ENCODE assay signal across 15 mouse cellular contexts in genomic region chr5:131371341-131372134, GRCm38 (mm10).
A peak's percentile ranks its signal among the peaks of the same experiment; 100 is the strongest.
DNase-seq lines count a peak whose midpoint lies in the region; ATAC-seq and TF ChIP-seq lines count a peak whose summit lies in the region.
"Had no signal": no experiment of that assay in that cellular context is flagged by ENCODE, and none has a peak within 500 bp of the region (broad histone marks: within the 10 kb centered on the region; RNA-seq: fewer than 3 reads in every experiment).

No protein-coding gene starts in this region.

- no peaks in the 10 kb centered on the region for H3K36me3 ChIP-seq in heart, adult 2 months (ENCODE audit: control insufficient read depth, insufficient read depth, low read length)
- no peaks in the 10 kb centered on the region for H3K36me3 ChIP-seq in heart, embryonic 10.5 days
- H3K36me3 ChIP-seq in lung, postnatal 0 days (ENCODE audit: insufficient read depth, low read length) = no peaks in the 10 kb centered on the region
- H3K36me3 ChIP-seq: hindbrain, embryonic 13.5 days; midbrain, embryonic 15.5 days; neural tube, embryonic 13.5 days had no signal

- DNase-seq in heart, adult 2 months = peak; percentile 34 to 40
- no peak for DNase-seq in heart, embryonic 10.5 days (ENCODE audit: low spot score)
- DNase-seq in embryo, embryonic 11 days = peak; percentile 25
- DNase-seq in heart, postnatal 10 days = peak; percentile 54 to 64
- peak; percentile 37 for DNase-seq in lung, postnatal 0 days (ENCODE audit: low spot score)
- no peak for DNase-seq in left cerebral cortex, postnatal 4 days
- no peak for DNase-seq in thymus, postnatal 36 days
- DNase-seq: adrenal gland, adult 2 months; cerebellum, postnatal 25 days; kidney, adult 9 months had no signal

- WGBS in heart, adult 2 months = 67% methylated on average over 4 of the region's 4 CpGs
- 69% methylated on average over 4 of the region's 4 CpGs for WGBS in heart, embryonic 10.5 days
- 47% methylated on average over 4 of the region's 4 CpGs for WGBS in lung, postnatal 0 days

- intact Hi-C loops in heart, adult 2 months (cut with DNase I) = no loop called here
- intact Hi-C loops in heart, postnatal 10 days (cut with DNase I) = no loop called here
- intact Hi-C loops in left cerebral cortex, postnatal 4 days (cut with DNase I) = no loop called here

- H3K27me3 ChIP-seq in heart, adult 2 months (ENCODE audit: control insufficient read depth, insufficient read depth, low read length) = no peaks in the 10 kb centered on the region
- no peaks in the 10 kb centered on the region for H3K27me3 ChIP-seq in heart, embryonic 10.5 days (ENCODE audit: insufficient read depth, poor library complexity, severe bottlenecking)
- H3K27me3 ChIP-seq in lung, postnatal 0 days (replicated peaks; ENCODE audit: insufficient read depth, low read length) = no peaks in the 10 kb centered on the region
- H3K27me3 ChIP-seq: hindbrain, embryonic 13.5 days; midbrain, embryonic 15.5 days; neural tube, embryonic 13.5 days had no signal

- H3K4me2 ChIP-seq in lung, postnatal 0 days (replicated peaks; ENCODE audit: low read depth, low read length) = no peak overlapping the region
- H3K4me2 ChIP-seq: hindbrain, embryonic 13.5 days; midbrain, embryonic 15.5 days; neural tube, embryonic 13.5 days had no signal

- H3K9me3 ChIP-seq in heart, embryonic 10.5 days = no peaks in the 10 kb centered on the region
- H3K9me3 ChIP-seq in lung, postnatal 0 days (ENCODE audit: low read length) = no peaks in the 10 kb centered on the region
- H3K9me3 ChIP-seq: hindbrain, embryonic 13.5 days; midbrain, embryonic 15.5 days; neural tube, embryonic 13.5 days had no signal

- no peak for TF ChIP-seq EP300 in heart, adult 2 months (IDR thresholded peaks at IDR 0.05; ENCODE audit: insufficient read depth, low read depth, low read length)
- TF ChIP-seq EP300 in lung, postnatal 0 days (IDR thresholded peaks at IDR 0.05) = peak; percentile 28; the same call in 1 of the 2 replicates

- ATAC-seq in lung, postnatal 0 days = no peak; the same call in 1 of the 2 replicates
- no peak for ATAC-seq in CD4-positive, CD25-positive, alpha-beta regulatory T cell, adult 4 months
- ATAC-seq: midbrain, embryonic 15.5 days had no signal

- H3K79me2 ChIP-seq in heart, adult 2 months (replicated peaks; ENCODE audit: control insufficient read depth, insufficient read depth, low read length) = no peaks in the 10 kb centered on the region

- no peak for TF ChIP-seq POLR2A in heart, adult 2 months (IDR thresholded peaks at IDR 0.05; ENCODE audit: insufficient read depth, low read depth, low read length)

- no peak overlapping the region for H3K4me3 ChIP-seq in heart, adult 2 months
- no peak overlapping the region for H3K4me3 ChIP-seq in heart, embryonic 10.5 days
- no peak overlapping the region for H3K4me3 ChIP-seq in lung, postnatal 0 days (ENCODE audit: low read depth, low read length)
- H3K4me3 ChIP-seq: hindbrain, embryonic 13.5 days; midbrain, embryonic 15.5 days; neural tube, embryonic 13.5 days had no signal

- no peaks in the 10 kb centered on the region; the same call in none of the 2 replicates for H3K4me1 ChIP-seq in heart, adult 2 months (ENCODE audit: control insufficient read depth, insufficient read depth, low read length)
- no peaks in the 10 kb centered on the region for H3K4me1 ChIP-seq in heart, embryonic 10.5 days
- no peaks in the 10 kb centered on the region for H3K4me1 ChIP-seq in lung, postnatal 0 days (ENCODE audit: insufficient read depth, low read depth, low read length)
- H3K4me1 ChIP-seq: hindbrain, embryonic 13.5 days; midbrain, embryonic 15.5 days had no signal

- H3K9ac ChIP-seq in heart, adult 2 months (ENCODE audit: low read depth, low read length) = no peak overlapping the region
- no peak overlapping the region for H3K9ac ChIP-seq in lung, postnatal 0 days (replicated peaks; ENCODE audit: low read depth)
- H3K9ac ChIP-seq: hindbrain, embryonic 13.5 days; liver, embryonic 14.5 days; midbrain, embryonic 15.5 days; neural tube, embryonic 13.5 days had no signal

- H3K27ac ChIP-seq in heart, adult 2 months = no peak overlapping the region; the same call in 1 of the 2 replicates
- no peak overlapping the region for H3K27ac ChIP-seq in heart, embryonic 10.5 days
- H3K27ac ChIP-seq in lung, postnatal 0 days (ENCODE audit: low read length) = no peak overlapping the region
- H3K27ac ChIP-seq: hindbrain, embryonic 13.5 days; liver, embryonic 14.5 days; midbrain, embryonic 15.5 days; neural tube, embryonic 13.5 days had no signal

- TF ChIP-seq CTCF in heart, adult 2 months (IDR thresholded peaks at IDR 0.05) = no peak
- TF ChIP-seq CTCF in lung, postnatal 0 days (IDR thresholded peaks at IDR 0.05) = no peak

Comparison
In these comparisons a context has a peak if more than half of its experiments do, and no peak if none do; other contexts are left out.
1. DNase-seq: peak in heart, adult 2 months (2 of 2), embryo, embryonic 11 days (single experiment), heart, postnatal 10 days (2 of 2) and lung, postnatal 0 days (single experiment); none in heart, embryonic 10.5 days (single experiment), left cerebral cortex, postnatal 4 days (single experiment) and thymus, postnatal 36 days (0 of 2).